28 mouse cellular contexts compared by ENCODE assay signal in the genomic region with DNA sequence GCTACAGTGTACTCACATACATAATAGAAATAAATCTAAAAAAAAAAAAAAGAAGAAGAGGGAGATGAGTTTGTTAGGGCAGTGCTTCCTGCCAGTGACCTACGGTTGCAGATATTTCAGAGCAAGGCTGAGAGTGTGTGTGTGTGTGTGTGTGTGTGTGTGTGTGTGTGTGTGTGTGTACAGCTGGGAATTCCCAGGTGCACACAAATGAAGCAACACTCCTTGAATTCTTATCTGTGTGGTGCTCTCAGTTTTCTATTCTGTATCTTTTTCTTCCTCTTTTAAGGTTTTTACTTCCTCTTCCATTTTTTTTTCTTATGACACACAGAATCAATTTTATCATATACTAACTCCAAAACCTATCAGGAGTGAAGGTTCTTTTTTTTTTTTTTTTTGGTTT. TPM values are rescaled to one million over a fixed set of nuclear protein-coding genes. Genes with fewer than 3 reads are reported as not detected.
DNase-seq lines count a peak whose midpoint lies in the region; ATAC-seq and TF ChIP-seq lines count a peak whose summit lies in the region.
"Had no signal": no experiment of that assay in that cellular context is flagged by ENCODE, and none has a peak within 500 bp of the region (broad histone marks: within the 10 kb centered on the region; RNA-seq: fewer than 3 reads in every experiment).

No protein-coding gene starts in this region.

- H3K9me3 ChIP-seq in MEL (replicated peaks; ENCODE audit: insufficient read depth, low read length), result no peaks in the 10 kb centered on the region
- H3K9me3 ChIP-seq: embryonic facial prominence, embryonic 12.5 days; embryonic facial prominence, embryonic 15.5 days; heart, embryonic 12.5 days; heart, embryonic 15.5 days had no signal

- no peak; the same call in 1 of the 2 replicates for TF ChIP-seq RAD21 in MEL (IDR thresholded peaks at IDR 0.05; ENCODE audit: low read depth, low read length)

- no peak for TF ChIP-seq CTCF in MEL (IDR thresholded peaks at IDR 0.05 in 2 of 3, conservative IDR thresholded peaks at IDR 0.05 in 1 of 3; ENCODE audit: control insufficient read depth in 1 of 3, insufficient read depth in 1 of 3, low read depth in 2 of 3, low read length in 3 of 3, poor library complexity in 1 of 3, severe bottlenecking in 1 of 3)

- no peak overlapping the region for H3K9ac ChIP-seq in MEL (ENCODE audit: control insufficient read depth, low read depth, low read length, poor library complexity, severe bottlenecking)
- H3K9ac ChIP-seq: embryonic facial prominence, embryonic 12.5 days; embryonic facial prominence, embryonic 15.5 days; forebrain, postnatal 0 days; heart, embryonic 12.5 days; heart, embryonic 15.5 days; hindbrain, embryonic 14.5 days had no signal

- TF ChIP-seq POLR2A in MEL (IDR thresholded peaks at IDR 0.05; ENCODE audit: control insufficient read depth in 1 of 2, insufficient read depth in 1 of 2, low read depth in 1 of 2, low read length in 2 of 2, poor library complexity in 1 of 2), result no peak

- TF ChIP-seq EP300 in MEL (IDR thresholded peaks at IDR 0.05; ENCODE audit: low read depth in 1 of 2, low read length in 2 of 2), result peak; percentile 70 to 87

- peak; percentile 10 for DNase-seq in 416B (ENCODE audit: low read depth)
- DNase-seq in MEL (ENCODE audit: low read depth, low spot score), result peak; percentile 66
- DNase-seq in urinary bladder, postnatal 36 days (ENCODE audit: low spot score in 2 of 2), result no peak
- DNase-seq in left cerebral cortex, adult 8-10 months (ENCODE audit: low spot score in 2 of 2), result no peak
- DNase-seq in heart, postnatal 14 days, result no peak
- DNase-seq: adrenal gland, adult 2 months; adrenal gland, postnatal 14 days; cerebellum, adult 11 months; cerebellum, adult 8-10 months; cerebellum, postnatal 10 days; cerebellum, postnatal 36 days; forebrain, postnatal 0 days; gastrocnemius, adult 2 months; gastrocnemius, postnatal 14 days; heart, adult 18-20 months; heart, postnatal 10 days; heart, postnatal 4 days had no signal

- intact Hi-C loops in heart, postnatal 14 days (cut with DNase I), result no loop called here

- no peaks in the 10 kb centered on the region for H3K27me3 ChIP-seq in MEL (ENCODE audit: control insufficient read depth in 1 of 2, insufficient read depth in 2 of 2, low read length in 2 of 2)
- H3K27me3 ChIP-seq: embryonic facial prominence, embryonic 12.5 days; embryonic facial prominence, embryonic 15.5 days; heart, embryonic 12.5 days; heart, embryonic 15.5 days had no signal

- peaks cover 0 to 14% of the 10 kb centered on the region in 2 experiments; a peak in 3 of 4 replicates for H3K4me1 ChIP-seq in MEL (ENCODE audit: control insufficient read depth in 1 of 2, insufficient read depth in 2 of 2, low read length in 2 of 2)
- H3K4me1 ChIP-seq: embryonic facial prominence, embryonic 12.5 days; embryonic facial prominence, embryonic 15.5 days; heart, embryonic 12.5 days; heart, embryonic 15.5 days had no signal

- ATAC-seq in granulocyte monocyte progenitor cell, adult 5-6 weeks (replicated peaks; ENCODE audit: poor library complexity, severe bottlenecking), result peak; percentile 79
- ATAC-seq: CD4-positive, CD25-positive, alpha-beta regulatory T cell, adult 4 months; forebrain, embryonic 14.5 days; forebrain, postnatal 0 days; hindbrain, postnatal 0 days; inflammation-experienced regulatory T-cells, adult 6 months; intestine, embryonic 16.5 days had no signal

- H3K79me2 ChIP-seq in MEL (ENCODE audit: control insufficient read depth, insufficient read depth, low read length, poor library complexity), result no peaks in the 10 kb centered on the region

- H3K36me3 ChIP-seq in MEL (ENCODE audit: control insufficient read depth in 1 of 2, insufficient read depth in 2 of 2, low read length in 2 of 2), result peaks cover 0 to 12% of the 10 kb centered on the region in 2 experiments; a peak in 2 of 4 replicates

- H3K4me3 ChIP-seq in MEL (ENCODE audit: control insufficient read depth in 1 of 2, insufficient read depth in 1 of 2, low read depth in 2 of 2, low read length in 2 of 2), result no peak overlapping the region
- H3K4me3 ChIP-seq: embryonic facial prominence, embryonic 12.5 days; embryonic facial prominence, embryonic 15.5 days; gastrocnemius, adult 2 months; heart, embryonic 12.5 days; heart, embryonic 15.5 days had no signal

- peak overlapping the region; percentile 35; the same call in 1 of the 2 replicates for H3K27ac ChIP-seq in MEL (ENCODE audit: control insufficient read depth, low read depth, low read length)
- H3K27ac ChIP-seq: embryonic facial prominence, embryonic 12.5 days; embryonic facial prominence, embryonic 15.5 days; gastrocnemius, adult 2 months; heart, embryonic 15.5 days; hindbrain, embryonic 14.5 days; hindbrain, postnatal 0 days had no signal

TF ChIP-seq in MEL, 35 proteins besides CTCF, POLR2A, EP300 and RAD21:
- no peak for TF ChIP-seq USF2 (IDR thresholded peaks at IDR 0.05; ENCODE audit: borderline replicate concordance in 1 of 2, insufficient read depth in 1 of 2, low read depth in 1 of 2, low read length in 2 of 2)
- TF ChIP-seq TAL1 (IDR thresholded peaks at IDR 0.05; ENCODE audit: low read length), result peak; percentile 6; the same call in 1 of the 2 replicates
- peak; percentile 25; the same call in 1 of the 2 replicates for TF ChIP-seq MXI1 (IDR thresholded peaks at IDR 0.05; ENCODE audit: low read depth, low read length)
- TF ChIP-seq KAT2A (conservative IDR thresholded peaks at IDR 0.05; ENCODE audit: low read depth, low read length), result no peak
- no peak for TF ChIP-seq HCFC1 (IDR thresholded peaks at IDR 0.05; ENCODE audit: low read depth, low read length)
- TF ChIP-seq ELF1 (IDR thresholded peaks at IDR 0.05; ENCODE audit: low read depth, low read length), result 0 out of 2 replicates have a peak, but pooled peaks have one; percentile 3
- peak; percentile 78 for TF ChIP-seq GATA1 (IDR thresholded peaks at IDR 0.05; ENCODE audit: low read depth, low read length)
- peak; percentile 86 for TF ChIP-seq ETS1 (IDR thresholded peaks at IDR 0.05; ENCODE audit: low read depth, low read length)
- TF ChIP-seq ZNF384 (IDR thresholded peaks at IDR 0.05; ENCODE audit: low read depth, low read length), result peak; percentile 92
- TF ChIP-seq TCF12 (IDR thresholded peaks at IDR 0.05; ENCODE audit: low read depth, low read length), result peak; percentile 81
- TF ChIP-seq NELFE (IDR thresholded peaks at IDR 0.05; ENCODE audit: low read depth, low read length), result no peak
- TF ChIP-seq SIN3A (IDR thresholded peaks at IDR 0.05; ENCODE audit: low read length), result peak; percentile 56; the same call in 1 of the 2 replicates
- no peak for TF ChIP-seq MAZ (IDR thresholded peaks at IDR 0.05; ENCODE audit: low read depth, low read length)
- peak; percentile 74 for TF ChIP-seq RCOR1 (IDR thresholded peaks at IDR 0.05; ENCODE audit: low read depth, low read length)
TF ChIP-seq in MEL: peak in this region for 9.

RNA-seq across cellular contexts. Expression of a gene that starts 19.6 kb away (rescaled TPM):
- 10.1 and 18.7 TPM in 2 replicates for total RNA-seq in MEL (2012; rRNA removed)
- 100 to 1,000 TPM in 1 of 2 experiments, not detected in 1; 137 TPM for polyA plus RNA-seq in MEL (2012; ENCODE audit: insufficient read depth in 1 of 2, insufficient read length in 2 of 2, low read depth in 1 of 2, low replicate concordance in 2 of 2, missing spikeins in 1 of 2)
- 4.8 and 4.9 TPM in 2 replicates for total RNA-seq in granulocyte monocyte progenitor cell, adult 5-6 weeks (2014; fragmentation: Nextera tagmentation)
- total RNA-seq in granulocyte monocyte progenitor cell, adult 5-6 weeks (2017), result 2.5 and 4.0 TPM in 2 replicates
- 1 to 10 TPM in 3 of 4 experiments, not detected in 1; 3.7 to 5.8 (median 4.0) TPM for total RNA-seq in left cerebral cortex, adult 8-10 months (2022)
- total RNA-seq in heart, postnatal 14 days (2021), result 10 to 100 TPM in 1 of 2 experiments, 1 to 10 TPM in 1; 8.9 to 13.0 TPM

RNA-seq across cellular contexts. Expression of a gene that starts 25.7 kb away (rescaled TPM):
- 12.6 and 13.0 TPM in 2 replicates for total RNA-seq in MEL (2012; rRNA removed)
- 10 to 100 TPM; 18.7 to 32.8 TPM for polyA plus RNA-seq in MEL (2012; ENCODE audit: insufficient read depth in 1 of 2, insufficient read length in 2 of 2, low read depth in 1 of 2, low replicate concordance in 2 of 2, missing spikeins in 1 of 2)
- total RNA-seq in granulocyte monocyte progenitor cell, adult 5-6 weeks (2014; fragmentation: Nextera tagmentation), result 6.5 and 13.7 TPM in 2 replicates
- 3.8 and 5.2 TPM in 2 replicates for total RNA-seq in granulocyte monocyte progenitor cell, adult 5-6 weeks (2017)
- total RNA-seq in left cerebral cortex, adult 8-10 months (2022), result 1 to 10 TPM; 4.6 to 6.6 (median 4.7) TPM
- total RNA-seq in heart, postnatal 14 days (2021), result 1 to 10 TPM; 5.8 to 6.1 TPM

RNA-seq across cellular contexts. Expression of a gene that starts 36.5 kb away (rescaled TPM):
- total RNA-seq in MEL (2012; rRNA removed), result 62.3 and 66.5 TPM in 2 replicates
- polyA plus RNA-seq in MEL (2012; ENCODE audit: insufficient read depth in 1 of 2, insufficient read length in 2 of 2, low read depth in 1 of 2, low replicate concordance in 2 of 2, missing spikeins in 1 of 2), result 10 to 100 TPM in 1 of 2 experiments, not detected in 1; 93.8 TPM
- total RNA-seq in granulocyte monocyte progenitor cell, adult 5-6 weeks (2014; fragmentation: Nextera tagmentation), result 25.9 and 52.7 TPM in 2 replicates
- total RNA-seq in granulocyte monocyte progenitor cell, adult 5-6 weeks (2017), result 52.1 and 76.1 TPM in 2 replicates
- 10 to 100 TPM; 32.0 to 42.3 (median 37.3) TPM for total RNA-seq in left cerebral cortex, adult 8-10 months (2022)
- 10 to 100 TPM; 97.0 to 98.4 TPM for total RNA-seq in heart, postnatal 14 days (2021)

Comparison
In these comparisons a context has a peak if more than half of its experiments do, and no peak if none do; other contexts are left out.
1. DNase-seq: peak in 416B (single experiment) and MEL (single experiment); none in urinary bladder, postnatal 36 days (0 of 2), left cerebral cortex, adult 8-10 months (0 of 2) and heart, postnatal 14 days (0 of 2).